Mouse (Mus musculus) ES-E14 (cell line): ENCODE measurements around the gene Pea15a.

Source experiments
- CHD2 ChIP-seq: IDR thresholded peaks from 2 replicates; pipeline ENCODE4 v1.6.1; 2014; ENCODE audit warnings: mild to moderate bottlenecking, low read depth, low read length, inconsistent platforms
- HCFC1 ChIP-seq: IDR thresholded peaks from 2 replicates; pipeline ENCODE4 v1.6.1; 2012; ENCODE audit warnings: low read length, inconsistent platforms, borderline replicate concordance; ENCODE audit not compliant: insufficient read depth
- MAFK ChIP-seq: IDR thresholded peaks from 2 replicates; pipeline ENCODE4 v1.6.1; 2014; ENCODE audit warnings: mild to moderate bottlenecking, low read depth, low read length, inconsistent platforms; ENCODE audit not compliant: insufficient read depth
- ZC3H11A ChIP-seq: IDR thresholded peaks from 2 replicates; pipeline ENCODE4 v1.6.1; 2012; ENCODE audit warnings: low read depth, mild to moderate bottlenecking, inconsistent platforms, low read length, borderline replicate concordance
- ZNF384 ChIP-seq: IDR thresholded peaks from 2 replicates; pipeline ENCODE4 v1.6.1; 2012; ENCODE audit warnings: low read depth, low read length, inconsistent platforms

- no peak for TF ChIP-seq ZNF384
- TF ChIP-seq HCFC1 = no peak
- TF ChIP-seq MAFK = no peak
- TF ChIP-seq CHD2 = no peak
- TF ChIP-seq ZC3H11A = no peak
These were observed 21.6 kb upstream of the Pea15a start for GRCm38 (mm10) chr1:172228209-172228608.
